Mouse (Mus musculus): ENCODE data around the gene Adprhl2. TPM values are rescaled to one million over a fixed set of nuclear protein-coding genes. Genes with fewer than 3 reads are reported as not detected.

Gene Adprhl2
- polyA plus RNA-seq, 1 experiment from 2014 or later = 81.9 TPM

GRCm38 (mm10) chr4:126283582-126283981 is 37.9 kb downstream of the Adprhl2 start:
- no peak for ATAC-seq (replicated peaks)
- Histone ChIP-seq H3K4me3 (no peak overlapping the region), H3K4me1 (peaks cover 6% of the 10 kb centered on the region), H3K27me3 (peaks cover 33% of the 10 kb centered on the region), H3K9ac (replicated peaks) (no peak overlapping the region), H3K36me3 (no peaks in the 10 kb centered on the region), H3K4me2 (replicated peaks) (no peak overlapping the region), H3K27ac (replicated peaks) (no peak overlapping the region), H3K9me3 (no peaks in the 10 kb centered on the region)
- 86% methylated on average over 8 of the region's 8 CpGs for WGBS

GRCm38 (mm10) chr4:126281706-126282105 is 39.8 kb downstream of the Adprhl2 start:
- H3K4me1 ChIP-seq = peaks cover 10% of the 10 kb centered on the region
- H3K27ac ChIP-seq (replicated peaks) = no peak overlapping the region
- H3K36me3 ChIP-seq = no peaks in the 10 kb centered on the region
- ATAC-seq (replicated peaks) = no peak
- no peak overlapping the region for H3K9ac ChIP-seq (replicated peaks)
- WGBS = 79% methylated on average over 9 of the region's 9 CpGs
- no peak overlapping the region for H3K4me3 ChIP-seq
- peaks cover 14% of the 10 kb centered on the region for H3K27me3 ChIP-seq
- H3K4me2 ChIP-seq (replicated peaks) = no peak overlapping the region
- no peaks in the 10 kb centered on the region for H3K9me3 ChIP-seq

- no peaks in the 10 kb centered on the region for H3K9me3 ChIP-seq
- H3K4me3 ChIP-seq = no peak overlapping the region
- 64% methylated on average over 9 of the region's 9 CpGs for WGBS
- H3K27me3 ChIP-seq = peaks cover 3% of the 10 kb centered on the region; the same call in 1 of the 2 replicates
- peaks cover 10% of the 10 kb centered on the region for H3K36me3 ChIP-seq
- no peak overlapping the region for H3K27ac ChIP-seq (replicated peaks)
- peaks cover 6% of the 10 kb centered on the region; the same call in 1 of the 2 replicates for H3K4me1 ChIP-seq
- H3K4me2 ChIP-seq (replicated peaks) = no peak overlapping the region
- no peak overlapping the region for H3K9ac ChIP-seq (replicated peaks)
- no peak for ATAC-seq (replicated peaks)
Measured at GRCm38 (mm10) chr4:126278961-126279360, 42.5 kb downstream of the Adprhl2 start.

- Histone ChIP-seq H3K27me3 (0 out of 2 replicates have a peak, but pooled peaks cover under 1% of the 10 kb centered on the region), H3K36me3 (peaks cover 13% of the 10 kb centered on the region), H3K4me3 (no peak overlapping the region), H3K27ac (replicated peaks) (no peak overlapping the region), H3K4me1 (peaks cover 6% of the 10 kb centered on the region; the same call in 1 of the 2 replicates), H3K9me3 (no peaks in the 10 kb centered on the region), H3K9ac (replicated peaks) (no peak overlapping the region), H3K4me2 (replicated peaks) (no peak overlapping the region)
- 28% methylated on average over 9 of the region's 9 CpGs for WGBS
- ATAC-seq (replicated peaks) = no peak
Measured at GRCm38 (mm10) chr4:126278565-126278915, 43.0 kb downstream of the Adprhl2 start.

- Histone ChIP-seq H3K27ac (replicated peaks) (no peak overlapping the region), H3K4me3 (no peak overlapping the region), H3K36me3 (peaks cover 17% of the 10 kb centered on the region), H3K9ac (replicated peaks) (no peak overlapping the region), H3K27me3 (no peaks in the 10 kb centered on the region), H3K4me1 (peaks cover 6% of the 10 kb centered on the region; the same call in 1 of the 2 replicates), H3K9me3 (no peaks in the 10 kb centered on the region), H3K4me2 (replicated peaks) (no peak overlapping the region)
- ATAC-seq (replicated peaks) = peak; percentile 23; the same call in 1 of the 2 replicates
- WGBS = 5% methylated on average over 13 of the region's 13 CpGs
Measured at GRCm38 (mm10) chr4:126277906-126278564, 43.5 kb downstream of the Adprhl2 start.

GRCm38 (mm10) chr4:126275681-126276131 is 45.8 kb downstream of the Adprhl2 start:
- Histone ChIP-seq H3K27me3 (no peaks in the 10 kb centered on the region), H3K27ac (replicated peaks) (no peak overlapping the region), H3K4me2 (replicated peaks) (no peak overlapping the region), H3K4me3 (no peak overlapping the region), H3K9me3 (no peaks in the 10 kb centered on the region), H3K4me1 (peaks cover 6% of the 10 kb centered on the region; the same call in 1 of the 2 replicates), H3K9ac (replicated peaks) (no peak overlapping the region), H3K36me3 (peaks cover 24% of the 10 kb centered on the region)
- WGBS = 89% methylated on average over 13 of the region's 13 CpGs
- no peak for ATAC-seq (replicated peaks)

- Histone ChIP-seq H3K9ac (replicated peaks) (no peak overlapping the region), H3K27me3 (no peaks in the 10 kb centered on the region), H3K36me3 (peaks cover 24% of the 10 kb centered on the region), H3K4me3 (no peak overlapping the region), H3K9me3 (no peaks in the 10 kb centered on the region), H3K27ac (replicated peaks) (no peak overlapping the region), H3K4me2 (replicated peaks) (no peak overlapping the region), H3K4me1 (peaks cover 6% of the 10 kb centered on the region; the same call in 1 of the 2 replicates)
- 93% methylated on average over 4 of the region's 4 CpGs for WGBS
- ATAC-seq (replicated peaks) = no peak
Measured at GRCm38 (mm10) chr4:126275081-126275480, 46.4 kb downstream of the Adprhl2 start.

- H3K27me3 ChIP-seq = no peaks in the 10 kb centered on the region
- H3K9me3 ChIP-seq = no peaks in the 10 kb centered on the region
- no peak overlapping the region for H3K9ac ChIP-seq (replicated peaks)
- H3K4me1 ChIP-seq = peaks cover 6% of the 10 kb centered on the region; the same call in 1 of the 2 replicates
- 0 out of 2 replicates have a peak overlapping the region, but pooled peaks have one; percentile 8 for H3K27ac ChIP-seq (replicated peaks)
- H3K4me3 ChIP-seq = no peak overlapping the region
- no peak overlapping the region for H3K4me2 ChIP-seq (replicated peaks)
- H3K36me3 ChIP-seq = peaks cover 24% of the 10 kb centered on the region
- ATAC-seq (replicated peaks) = no peak
- WGBS = 72% methylated on average over 13 of the region's 13 CpGs
Measured at GRCm38 (mm10) chr4:126273753-126274152, 47.8 kb downstream of the Adprhl2 start.

- Histone ChIP-seq H3K4me1 (peaks cover 13% of the 10 kb centered on the region), H3K9me3 (no peaks in the 10 kb centered on the region), H3K27ac (replicated peaks) (no peak overlapping the region), H3K9ac (replicated peaks) (no peak overlapping the region), H3K27me3 (no peaks in the 10 kb centered on the region), H3K4me2 (replicated peaks) (no peak overlapping the region), H3K36me3 (peaks cover 17% of the 10 kb centered on the region), H3K4me3 (no peak overlapping the region)
- no peak for ATAC-seq (replicated peaks)
- 85% methylated on average over 3 of the region's 3 CpGs for WGBS
Measured at GRCm38 (mm10) chr4:126269292-126269691, 52.2 kb downstream of the Adprhl2 start.

Other genes starting within 250 kb of the Adprhl2 start
- gene Lsm10, start 225.1 kb downstream of the Adprhl2 start, polyA plus RNA-seq (2015; fragmentation: Nextera tagmentation; extraction: Ambion mirVana) = 58.9 and 63.8 TPM in 2 replicates
- gene Stk40, start 217.7 kb downstream of the Adprhl2 start, polyA plus RNA-seq (2015; fragmentation: Nextera tagmentation; extraction: Ambion mirVana) = 35.3 and 35.4 TPM in 2 replicates
- 9.2 and 10.1 TPM in 2 replicates for gene Eva1b, start 174.0 kb downstream of the Adprhl2 start, polyA plus RNA-seq (2015; fragmentation: Nextera tagmentation; extraction: Ambion mirVana)
- gene Sh3d21, start 158.2 kb downstream of the Adprhl2 start, polyA plus RNA-seq (2015; fragmentation: Nextera tagmentation; extraction: Ambion mirVana) = 0.86 and 0.88 TPM in 2 replicates
- gene Thrap3, start 118.9 kb downstream of the Adprhl2 start, polyA plus RNA-seq (2015; fragmentation: Nextera tagmentation; extraction: Ambion mirVana) = 179 and 185 TPM in 2 replicates
- gene Map7d1, start 65.4 kb downstream of the Adprhl2 start, polyA plus RNA-seq (2015; fragmentation: Nextera tagmentation; extraction: Ambion mirVana) = 76.8 and 79.6 TPM in 2 replicates
- gene Trappc3, start 59.4 kb downstream of the Adprhl2 start, polyA plus RNA-seq (2015; fragmentation: Nextera tagmentation; extraction: Ambion mirVana) = 175 and 182 TPM in 2 replicates
- 2.0 and 3.0 TPM in 2 replicates for gene Col8a2, start 34.9 kb downstream of the Adprhl2 start, polyA plus RNA-seq (2015; fragmentation: Nextera tagmentation; extraction: Ambion mirVana)
- gene Tekt2, start 4.0 kb upstream of the Adprhl2 start, polyA plus RNA-seq (2015; fragmentation: Nextera tagmentation; extraction: Ambion mirVana) = 12.7 and 16.0 TPM in 2 replicates
- gene Ago3, start 107.9 kb upstream of the Adprhl2 start, polyA plus RNA-seq (2015; fragmentation: Nextera tagmentation; extraction: Ambion mirVana) = 16.3 and 19.9 TPM in 2 replicates
- 15.3 and 17.2 TPM in 2 replicates for gene Ago1, start 146.9 kb upstream of the Adprhl2 start, polyA plus RNA-seq (2015; fragmentation: Nextera tagmentation; extraction: Ambion mirVana)
- 8.6 and 10.2 TPM in 2 replicates for gene Ago4, start 211.8 kb upstream of the Adprhl2 start, polyA plus RNA-seq (2015; fragmentation: Nextera tagmentation; extraction: Ambion mirVana)
- gene Clspn, start 235.2 kb upstream of the Adprhl2 start, polyA plus RNA-seq (2015; fragmentation: Nextera tagmentation; extraction: Ambion mirVana) = 19.3 and 21.5 TPM in 2 replicates